Mouse (Mus musculus): Measurements from ENCODE around the gene Myf6.

The Myf6 gene

GRCm38 (mm10) chr10:107494568-107494967 is at the start of gene Myf6:
TSS of gene Myf6 (minus strand) at chr10:107494737.
- no peak for DNase-seq (ENCODE audit: low spot score)

GRCm38 (mm10) chr10:107543026-107543425 is 48.5 kb upstream of the Myf6 start:
- no peak for DNase-seq (ENCODE audit: low spot score)

- no peak for DNase-seq (ENCODE audit: low spot score)
Observed at GRCm38 (mm10) chr10:107528758-107529157, 34.2 kb upstream of the Myf6 start.

GRCm38 (mm10) chr10:107519216-107519615 is 24.7 kb upstream of the Myf6 start:
- DNase-seq (ENCODE audit: low spot score) = no peak

GRCm38 (mm10) chr10:107516641-107517040 is 22.1 kb upstream of the Myf6 start:
- no peak for DNase-seq (ENCODE audit: low spot score)

GRCm38 (mm10) chr10:107514735-107515134 is 20.2 kb upstream of the Myf6 start:
- no peak for DNase-seq (ENCODE audit: low spot score)

GRCm38 (mm10) chr10:107506397-107506796 is 11.9 kb upstream of the Myf6 start:
- no peak for DNase-seq (ENCODE audit: low spot score)

GRCm38 (mm10) chr10:107503430-107503829 is 8.9 kb upstream of the Myf6 start:
- no peak for DNase-seq (ENCODE audit: low spot score)

DNA sequence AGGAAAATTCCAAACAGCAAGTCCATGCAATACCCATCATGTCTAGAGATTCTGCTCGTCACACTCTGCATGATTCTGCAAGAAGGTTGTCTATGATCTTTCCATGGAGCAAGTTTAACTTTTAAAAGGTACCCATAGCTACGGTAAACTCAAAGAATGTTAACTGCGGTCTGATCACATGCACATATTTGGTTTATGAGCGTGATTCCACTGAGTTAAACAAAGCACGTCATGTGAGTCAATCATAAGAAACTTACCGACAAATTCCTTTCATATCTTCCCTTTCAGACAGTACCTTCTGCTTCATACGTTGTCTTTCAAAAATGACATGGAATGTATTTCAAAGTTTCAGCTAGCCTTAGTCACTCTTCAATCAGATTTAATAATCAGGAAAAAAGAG is 7.7 kb upstream of the Myf6 start:
- DNase-seq (ENCODE audit: low spot score) = no peak

DNA sequence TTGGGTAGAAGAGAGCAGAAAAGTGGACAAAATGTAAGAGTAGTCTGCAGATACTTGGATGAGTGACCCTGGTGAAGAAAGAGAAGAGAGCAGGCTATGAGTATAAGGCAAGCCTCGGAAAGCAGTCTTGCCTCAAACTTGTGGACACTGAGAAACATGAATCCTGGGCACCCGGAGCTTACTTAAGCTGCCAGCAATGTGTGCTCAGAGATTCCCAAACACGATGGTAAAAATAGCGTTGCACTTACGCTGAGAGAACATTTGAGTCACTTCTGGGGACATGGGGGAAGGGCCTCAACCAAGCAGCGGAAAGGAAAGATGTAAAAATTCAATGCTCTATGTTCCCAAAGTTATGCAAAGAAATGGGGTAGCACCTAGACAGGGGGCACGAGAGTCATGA is 5.1 kb upstream of the Myf6 start:
- no peak for DNase-seq (ENCODE audit: low spot score)

DNA sequence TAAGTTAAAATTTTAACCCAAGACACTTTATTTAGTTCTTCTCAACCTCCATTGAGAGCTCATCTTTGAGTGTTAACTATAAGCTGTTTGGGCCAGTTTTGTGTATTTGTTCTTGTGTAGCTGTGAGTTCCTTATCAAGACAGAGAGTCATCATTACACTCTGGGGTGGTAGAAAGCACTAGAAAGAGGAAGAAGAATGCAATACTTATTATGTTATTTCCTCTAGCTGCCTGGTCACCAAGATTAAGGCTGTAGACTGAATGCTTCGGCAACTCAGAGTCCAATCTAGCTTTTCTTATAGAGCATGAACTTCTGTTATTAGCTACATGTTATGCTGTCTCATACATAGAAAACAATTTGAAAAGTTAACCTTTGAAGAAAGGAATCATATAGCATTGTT is 1.9 kb upstream of the Myf6 start:
- DNase-seq (ENCODE audit: low spot score) = no peak

- DNase-seq (ENCODE audit: low spot score) = no peak
Observed at GRCm38 (mm10) chr10:107493580-107494474, 710 bp downstream of the Myf6 start.

GRCm38 (mm10) chr10:107492867-107493579 is 1.5 kb downstream of the Myf6 start:
- no peak for DNase-seq (ENCODE audit: low spot score)

DNA sequence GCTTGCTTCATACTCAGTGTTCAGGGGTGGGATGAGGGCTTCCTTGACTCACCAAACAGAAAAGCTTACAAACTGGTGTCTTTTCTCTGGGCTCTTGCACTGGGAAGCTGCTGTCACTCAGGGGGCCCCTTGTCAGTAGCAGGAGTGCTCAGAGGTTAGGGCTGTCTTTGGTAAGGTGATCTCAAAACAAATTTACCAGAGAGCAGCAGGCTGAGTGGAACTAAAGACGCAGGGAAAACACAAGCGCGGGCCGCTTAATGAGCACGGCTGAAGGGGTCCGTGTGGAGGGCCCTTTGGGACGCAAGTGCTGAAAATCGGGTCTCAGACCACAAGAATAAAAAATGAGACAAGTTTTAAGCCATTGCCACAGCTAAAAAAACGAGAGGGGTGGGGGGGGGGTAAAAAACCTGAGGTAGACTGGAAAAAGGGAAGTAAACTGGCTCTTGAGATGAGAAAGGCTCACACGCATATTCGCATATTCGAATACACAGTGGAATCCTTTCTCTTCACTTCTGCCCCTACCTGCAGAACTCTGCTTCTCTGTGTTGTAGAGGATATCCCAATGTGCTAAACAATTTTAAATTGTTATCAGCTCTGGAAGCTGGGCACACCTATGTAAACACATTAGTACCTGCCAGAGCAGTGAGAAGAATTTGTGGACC is 5.8 kb downstream of the Myf6 start:
- no peak for DNase-seq (ENCODE audit: low spot score)

DNA sequence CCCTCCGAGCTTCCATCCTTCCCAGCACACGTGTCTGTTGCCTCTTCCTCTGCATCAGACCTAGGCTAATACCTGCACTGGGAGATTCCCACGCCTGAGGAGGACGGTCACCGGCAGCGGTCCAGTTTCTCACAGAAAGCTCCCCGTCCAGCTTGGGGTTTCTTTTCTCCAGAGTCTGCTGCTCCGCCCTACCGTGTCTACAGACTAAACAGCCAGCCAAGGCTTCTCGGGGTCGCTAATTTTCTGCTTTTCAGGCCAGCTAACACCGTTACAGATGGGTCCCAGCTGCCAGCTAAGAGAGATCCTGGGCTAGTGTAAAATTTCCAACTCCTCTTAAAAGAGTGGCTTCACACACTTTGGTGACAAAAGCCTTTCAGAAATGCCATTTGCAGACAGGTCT is 7.8 kb downstream of the Myf6 start:
- DNase-seq (ENCODE audit: low spot score) = no peak

DNA sequence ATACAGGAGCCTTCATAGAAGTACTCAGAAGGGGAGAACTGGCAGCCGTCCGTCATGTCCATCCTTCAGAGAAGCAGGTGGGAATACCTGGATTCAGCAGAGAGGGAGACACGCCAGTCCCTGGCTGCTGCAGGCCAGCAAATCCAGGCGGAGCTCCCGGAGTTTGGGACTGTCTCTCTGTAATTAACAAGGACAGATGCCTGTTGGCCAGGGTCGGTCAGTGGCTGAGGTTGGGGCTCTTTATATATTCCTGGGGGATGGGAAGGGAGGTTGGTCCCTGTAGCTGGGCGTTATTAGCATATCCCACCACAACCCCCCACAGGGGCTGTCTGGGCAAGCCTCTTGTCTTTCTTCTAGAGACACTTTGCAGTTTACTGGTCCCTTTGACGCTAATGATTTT is 8.7 kb downstream of the Myf6 start, which contains the start of gene Myf5:
Myf5 (minus strand) TSS at position 265 of the 400 bp plus-strand sequence.
- no peak for DNase-seq (ENCODE audit: low spot score)

DNA sequence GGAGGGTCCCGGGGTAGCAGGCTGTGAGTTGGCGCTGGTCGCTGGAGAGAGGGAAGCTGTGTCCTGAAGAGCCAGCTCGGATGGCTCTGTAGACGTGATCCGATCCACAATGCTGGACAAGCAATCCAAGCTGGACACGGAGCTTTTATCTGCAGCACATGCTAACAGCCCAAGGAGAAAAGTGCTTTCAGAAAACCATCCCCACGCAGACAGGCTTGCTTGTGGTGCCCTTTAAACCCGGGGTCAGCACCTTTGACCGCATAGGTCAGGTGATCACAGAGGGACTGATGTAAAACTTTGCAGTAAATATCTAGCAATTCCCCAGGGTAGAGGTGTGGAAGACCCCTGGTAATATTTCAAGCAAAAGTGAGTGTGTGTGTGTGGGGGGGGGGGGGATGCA is 10.5 kb downstream of the Myf6 start:
- DNase-seq (ENCODE audit: low spot score) = no peak

DNA sequence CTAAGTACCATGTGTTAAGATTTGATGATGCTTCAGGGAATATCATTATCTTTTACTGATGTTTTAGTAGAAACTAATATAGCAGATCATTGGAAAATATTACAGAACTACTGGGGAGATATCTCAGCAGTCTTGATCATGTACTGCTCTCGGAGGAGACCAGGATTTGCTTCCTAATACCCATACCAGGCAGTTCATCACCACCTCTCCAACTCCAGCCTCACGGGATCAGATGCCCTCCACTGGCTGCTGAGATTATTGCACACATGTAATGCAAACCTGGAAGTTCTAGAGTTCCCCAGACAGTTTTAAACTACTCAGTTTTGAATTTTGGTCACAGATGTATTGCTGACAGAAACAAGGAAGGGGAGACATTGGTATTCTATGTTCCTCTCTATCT is 21.0 kb downstream of the Myf6 start:
- DNase-seq (ENCODE audit: low spot score) = no peak

- no peak for DNase-seq (ENCODE audit: low spot score)
Observed at GRCm38 (mm10) chr10:107471712-107472111, 22.8 kb downstream of the Myf6 start.

GRCm38 (mm10) chr10:107467819-107468218 is 26.7 kb downstream of the Myf6 start:
- DNase-seq (ENCODE audit: low spot score) = no peak

DNA sequence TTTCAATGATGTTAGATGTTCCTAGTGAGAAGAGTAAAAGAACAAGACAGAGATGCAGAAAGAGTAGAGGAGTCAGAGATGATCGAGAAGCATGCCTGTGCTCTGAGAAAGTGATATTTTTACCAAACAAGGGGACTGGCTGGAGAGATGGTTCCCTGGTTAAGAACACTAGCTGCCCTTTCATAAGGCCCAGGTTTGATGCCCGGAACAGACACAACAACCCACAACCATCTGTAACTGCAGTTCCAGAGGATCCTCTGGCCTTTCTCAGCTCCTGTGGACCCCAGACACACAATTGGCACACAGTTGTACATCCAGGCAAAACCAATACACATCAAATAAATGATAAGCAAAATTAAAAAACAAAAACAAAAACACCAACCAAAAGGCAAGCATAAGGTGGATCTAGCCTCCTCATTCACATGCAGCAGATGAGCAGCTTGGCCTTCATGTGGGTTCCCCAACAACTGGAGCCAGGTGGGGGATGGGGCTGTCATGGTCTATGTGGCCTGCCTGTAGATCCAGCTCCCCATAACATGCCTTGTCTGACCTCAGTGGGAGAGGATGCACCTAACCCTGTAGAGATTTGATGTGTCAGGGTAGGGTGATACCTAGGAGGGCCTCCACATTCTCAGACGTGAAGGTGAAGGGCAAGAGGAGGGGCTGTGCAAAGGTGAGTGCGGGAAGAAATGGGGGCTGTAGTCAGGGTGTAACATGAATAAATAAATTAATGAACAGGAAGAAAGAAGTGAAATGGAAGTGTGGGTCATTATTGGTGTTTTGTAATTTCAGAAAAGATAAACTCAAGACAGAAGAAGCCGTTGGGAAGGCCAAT is 44.8 kb downstream of the Myf6 start:
- DNase-seq (ENCODE audit: low spot score) = no peak

Data from testis, postnatal 14 days (tissue).